Mouse (Mus musculus) neural tube, embryonic 10.5 days (tissue): ENCODE measurements around the gene Med18.

Experiments
- DNase-seq: peaks from one replicate; pipeline ENCODE4 v3.0.0-alpha.2; 2017; ENCODE audit warnings: low spot score; ENCODE audit errors: extremely low spot score

Med18 gene

GRCm38 (mm10) chr4:132463430-132464254, at the start of gene Med18:
Med18 (minus strand) TSS chr4:132463921.
- DNase-seq = peak; percentile 95

- no peak for DNase-seq
These were observed 48.4 kb upstream of the Med18 start for GRCm38 (mm10) chr4:132512080-132512479.

- peak; percentile 95 for DNase-seq
These were observed 46.7 kb upstream of the Med18 start, which contains the start of gene Sesn2 for GRCm38 (mm10) chr4:132510352-132510798. Sesn2 (minus strand) TSS chr4:132510501.

GRCm38 (mm10) chr4:132509621-132510296, 46.0 kb upstream of the Med18 start:
- DNase-seq = peak; percentile 87

- DNase-seq = no peak
These were observed 43.5 kb upstream of the Med18 start for GRCm38 (mm10) chr4:132507210-132507609.

GRCm38 (mm10) chr4:132506250-132506649, 42.5 kb upstream of the Med18 start:
- DNase-seq = no peak

GRCm38 (mm10) chr4:132505800-132506199, 42.1 kb upstream of the Med18 start:
- no peak for DNase-seq

GRCm38 (mm10) chr4:132505034-132505738, 41.5 kb upstream of the Med18 start:
- no peak for DNase-seq

GRCm38 (mm10) chr4:132503344-132503743, 39.6 kb upstream of the Med18 start:
- no peak for DNase-seq

- no peak for DNase-seq
These were observed 37.9 kb upstream of the Med18 start for GRCm38 (mm10) chr4:132501639-132502038.

- DNase-seq = no peak
These were observed 30.7 kb upstream of the Med18 start for GRCm38 (mm10) chr4:132494271-132494918.

GRCm38 (mm10) chr4:132492178-132493060, 28.7 kb upstream of the Med18 start:
- DNase-seq = no peak

GRCm38 (mm10) chr4:132491748-132492147, 28.0 kb upstream of the Med18 start:
- no peak for DNase-seq

GRCm38 (mm10) chr4:132491057-132491456, 27.3 kb upstream of the Med18 start:
- DNase-seq = no peak

GRCm38 (mm10) chr4:132490273-132491010, 26.7 kb upstream of the Med18 start:
- DNase-seq = no peak

GRCm38 (mm10) chr4:132488976-132489375, 25.3 kb upstream of the Med18 start:
- DNase-seq = no peak

GRCm38 (mm10) chr4:132488521-132488920, 24.8 kb upstream of the Med18 start:
- no peak for DNase-seq

- DNase-seq = no peak
These were observed 21.1 kb upstream of the Med18 start for GRCm38 (mm10) chr4:132484820-132485219.

- no peak for DNase-seq
These were observed 20.5 kb upstream of the Med18 start for GRCm38 (mm10) chr4:132484231-132484630.
